Mouse (Mus musculus) thymus, adult 2 months (tissue): ENCODE data around the gene Ebf4. TPM values are rescaled to one million over a fixed set of nuclear protein-coding genes. Genes with fewer than 3 reads are reported as not detected.

Experiments
- DNase-seq: peaks from one replicate; pipeline ENCODE4 v3.0.0; 2021
- H3K27ac ChIP-seq: fragments of 200-500 bp; 2 replicates; pipeline ENCODE4 v1.5.1; 2012; ENCODE audit warnings: low read length, control low read depth; ENCODE audit not compliant: control insufficient read depth, insufficient read depth
- H3K27me3 ChIP-seq: fragments of 200-500 bp; 2 replicates; pipeline ENCODE4 v1.6.1; 2012; ENCODE audit warnings: mild to moderate bottlenecking, low read length, moderate library complexity, mixed read lengths; ENCODE audit not compliant: control insufficient read depth, insufficient read depth
- H3K36me3 ChIP-seq: fragments of 200-500 bp; 2 replicates; pipeline ENCODE4 v1.6.1; 2012; ENCODE audit warnings: mild to moderate bottlenecking, low read length, moderate library complexity; ENCODE audit not compliant: control insufficient read depth, insufficient read depth
- H3K4me1 ChIP-seq: fragments of 200-500 bp; replicated peaks from 2 replicates; pipeline ENCODE4 v1.6.1; 2012; ENCODE audit warnings: low read length; ENCODE audit not compliant: control insufficient read depth, insufficient read depth
- H3K4me3 ChIP-seq: fragments of 200-500 bp; 2 replicates; pipeline ENCODE4 v1.5.1; 2012; ENCODE audit warnings: mild to moderate bottlenecking, low read length, control low read depth, moderate library complexity; ENCODE audit not compliant: control insufficient read depth, insufficient read depth
- CTCF ChIP-seq: fragments of 200-500 bp; IDR thresholded peaks from 2 replicates; pipeline ENCODE4 v1.5.1; 2012; ENCODE audit warnings: mild to moderate bottlenecking, control low read depth, low read length, moderate library complexity, borderline replicate concordance; ENCODE audit not compliant: control insufficient read depth, poor library complexity, insufficient read depth; ENCODE audit errors: extremely low read depth
- POLR2A ChIP-seq: fragments of 200-500 bp; IDR thresholded peaks from 2 replicates; pipeline ENCODE4 v1.6.1; 2012; ENCODE audit warnings: mild to moderate bottlenecking, low read length, control low read depth, moderate library complexity; ENCODE audit not compliant: control insufficient read depth, poor library complexity, insufficient read depth; ENCODE audit errors: extremely low read depth
- WGBS: fragments of 180-500 bp; shearing (Covaris S2); methylation state at CpG from one replicate; pipeline ENCODE4 v1.1.7; 2018; 5-methylcytosine and 5-hydroxymethylcytosine counted together
- polyA plus RNA-seq: library from polyadenylated mRNA; depleted of rRNA; stranded (reverse); fragments of >200 nt; gene quantifications from 2 replicates; pipeline ENCODE4 v1.2.3, GENCODE M21; 2012

Gene Ebf4
- polyA plus RNA-seq, 1 experiment: 0.78 TPM

GRCm38 (mm10) chr2:130395696-130396095, 100.7 kb downstream of the Ebf4 start:
- H3K27ac ChIP-seq: no peak overlapping the region
- peaks cover 25% of the 10 kb centered on the region for H3K4me1 ChIP-seq
- no peak overlapping the region for H3K4me3 ChIP-seq
- no peaks in the 10 kb centered on the region for H3K36me3 ChIP-seq
- DNase-seq: no peak
- no peaks in the 10 kb centered on the region; the same call in 1 of the 2 replicates for H3K27me3 ChIP-seq
- WGBS: 96% methylated on average over 11 of the region's 11 CpGs
- TF ChIP-seq POLR2A (no peak), CTCF (no peak)

- H3K27ac ChIP-seq: no peak within 1 kb of the TSS
- TF ChIP-seq CTCF (no peak), POLR2A (0 out of 2 replicates have a peak, but pooled peaks have one; percentile 15)
- H3K4me3 ChIP-seq: peak within 1 kb of the TSS; percentile 27
- H3K36me3 ChIP-seq: no peaks in the 10 kb centered on the region
- peaks cover 16% of the 10 kb centered on the region for H3K4me1 ChIP-seq
- WGBS: 5% methylated on average over 50 of the region's 53 CpGs
- H3K27me3 ChIP-seq: no peaks in the 10 kb centered on the region; the same call in 1 of the 2 replicates
- peak; percentile 22 for DNase-seq
These were observed 102.4 kb downstream of the Ebf4 start, which contains the start of gene Cpxm1 for GRCm38 (mm10) chr2:130397186-130397985. TSS of gene Cpxm1 (minus strand) at chr2:130397574.

GRCm38 (mm10) chr2:130398091-130398490, 103.1 kb downstream of the Ebf4 start:
- Histone ChIP-seq H3K4me1 (peaks cover 16% of the 10 kb centered on the region), H3K27ac (no peak overlapping the region), H3K4me3 (no peak overlapping the region), H3K36me3 (no peaks in the 10 kb centered on the region), H3K27me3 (no peaks in the 10 kb centered on the region; the same call in 1 of the 2 replicates)
- no peak for TF ChIP-seq CTCF
- no peak for TF ChIP-seq POLR2A
- no peak for DNase-seq
- WGBS: 21% methylated on average over 14 of the region's 14 CpGs

- WGBS: 100% methylated on average over 1 of the region's 1 CpGs
- H3K27ac ChIP-seq: no peak overlapping the region
- H3K27me3 ChIP-seq: no peaks in the 10 kb centered on the region; the same call in 1 of the 2 replicates
These were observed 105.1 kb downstream of the Ebf4 start for GRCm38 (mm10) chr2:130400046-130400445.

GRCm38 (mm10) chr2:130401891-130402290, 106.9 kb downstream of the Ebf4 start:
- H3K36me3 ChIP-seq: no peaks in the 10 kb centered on the region
- H3K27me3 ChIP-seq: no peaks in the 10 kb centered on the region; the same call in 1 of the 2 replicates
- no peak overlapping the region for H3K4me3 ChIP-seq
- TF ChIP-seq POLR2A (no peak), CTCF (no peak)
- no peak for DNase-seq
- H3K4me1 ChIP-seq: peaks cover 16% of the 10 kb centered on the region
- WGBS: 95% methylated on average over 4 of the region's 4 CpGs
- H3K27ac ChIP-seq: no peak overlapping the region

More at GRCm38 (mm10) chr2:130400046-130400445, 105.1 kb downstream of the Ebf4 start:
- Histone ChIP-seq H3K4me3 (no peak overlapping the region), H3K36me3 (no peaks in the 10 kb centered on the region), H3K4me1 (peaks cover 16% of the 10 kb centered on the region)
- TF ChIP-seq POLR2A (no peak), CTCF (no peak)
- no peak for DNase-seq

- H3K4me1 ChIP-seq: 0 out of 2 replicates have a peak, but pooled peaks cover 2% of the 10 kb centered on the region
- no peak within 1 kb of the TSS for H3K4me3 ChIP-seq
- no peak for DNase-seq
- H3K27me3 ChIP-seq: no peaks in the 10 kb centered on the region; the same call in 1 of the 2 replicates
- WGBS: 90% methylated on average over 1 of the region's 1 CpGs
- no peaks in the 10 kb centered on the region for H3K36me3 ChIP-seq
- H3K27ac ChIP-seq: no peak within 1 kb of the TSS
- TF ChIP-seq CTCF (no peak), POLR2A (no peak)
These were observed 110.0 kb downstream of the Ebf4 start, which contains the start of the genes Gm28372 and 1700020A23Rik for GRCm38 (mm10) chr2:130404939-130405338. TSS of gene Gm28372 (plus strand) at chr2:130405239. TSS of gene 1700020A23Rik (plus strand) at chr2:130405259.
